Mouse (Mus musculus): ENCODE measurements around the gene Atm. TPM values are rescaled to one million over a fixed set of nuclear protein-coding genes. Genes with fewer than 3 reads are reported as not detected.

Gene Atm
- total RNA-seq (2021), result 10 to 100 TPM; 23.8 to 24.7 TPM

- intact Hi-C loops (cut with DNase I), result no loop called here
- peak; percentile 100 for DNase-seq
Measured at GRCm38 (mm10) chr9:53536558-53537320, at the start of gene Atm, which contains the start of gene Npat. Atm (minus strand) TSS chr9:53536740. Npat (plus strand) TSS chr9:53537047.

GRCm38 (mm10) chr9:53581870-53582269, 45.3 kb upstream of the Atm start:
- intact Hi-C loops (cut with DNase I), result no loop called here
- no peak for DNase-seq

- no peak for DNase-seq
- intact Hi-C loops (cut with DNase I), result loop anchor here (10.0 kb wide), 1 partner anchor 59 kb away; no protein-coding TSS in a partner anchor
Measured at GRCm38 (mm10) chr9:53575721-53576120, 39.2 kb upstream of the Atm start.

GRCm38 (mm10) chr9:53572516-53573307, 36.2 kb upstream of the Atm start:
- intact Hi-C loops (cut with DNase I), result loop anchor here (10.0 kb wide), 1 partner anchor 62 kb away; no protein-coding TSS in a partner anchor
- DNase-seq, result no peak

- intact Hi-C loops (cut with DNase I), result loop anchor here (10.0 kb wide), 1 partner anchor 64 kb away; no protein-coding TSS in a partner anchor
- DNase-seq, result peak; percentile 37
Measured at GRCm38 (mm10) chr9:53570662-53571061, 34.1 kb upstream of the Atm start.

- DNase-seq, result no peak
- intact Hi-C loops (cut with DNase I), result no loop called here
Measured at GRCm38 (mm10) chr9:53537336-53537965, 911 bp upstream of the Atm start.

GRCm38 (mm10) chr9:53535416-53536320, 872 bp downstream of the Atm start:
- intact Hi-C loops (cut with DNase I), result no loop called here

GRCm38 (mm10) chr9:53517373-53518009, 19.0 kb downstream of the Atm start:
- intact Hi-C loops (cut with DNase I), result no loop called here
- DNase-seq, result no peak

More at GRCm38 (mm10) chr9:53535416-53536320, 872 bp downstream of the Atm start:
- no peak for DNase-seq

- no peak for DNase-seq
- intact Hi-C loops (cut with DNase I), result no loop called here
Measured at GRCm38 (mm10) chr9:53514091-53514490, 22.4 kb downstream of the Atm start.

- DNase-seq, result no peak
- intact Hi-C loops (cut with DNase I), result no loop called here
Measured at GRCm38 (mm10) chr9:53508053-53508452, 28.5 kb downstream of the Atm start.

- DNase-seq, result no peak
- intact Hi-C loops (cut with DNase I), result loop anchor here (10.0 kb wide), 1 partner anchor 79 kb away; no protein-coding TSS in a partner anchor
Measured at GRCm38 (mm10) chr9:53485886-53486285, 50.7 kb downstream of the Atm start.

- intact Hi-C loops (cut with DNase I), result no loop called here
- no peak for DNase-seq
Measured at GRCm38 (mm10) chr9:53472806-53473518, 63.6 kb downstream of the Atm start.

GRCm38 (mm10) chr9:53452038-53452437, 84.5 kb downstream of the Atm start:
- no peak for DNase-seq
- intact Hi-C loops (cut with DNase I), result no loop called here

- intact Hi-C loops (cut with DNase I), result no loop called here
- no peak for DNase-seq
Measured at GRCm38 (mm10) chr9:53450609-53451008, 85.9 kb downstream of the Atm start.

- no peak for DNase-seq
Measured at GRCm38 (mm10) chr9:53435830-53436570, 100.5 kb downstream of the Atm start.

GRCm38 (mm10) chr9:53427638-53428037, 108.9 kb downstream of the Atm start:
- intact Hi-C loops (cut with DNase I), result no loop called here
- no peak for DNase-seq

More at GRCm38 (mm10) chr9:53435830-53436570, 100.5 kb downstream of the Atm start:
- intact Hi-C loops (cut with DNase I), result no loop called here

GRCm38 (mm10) chr9:53426726-53427125, 109.8 kb downstream of the Atm start:
- no peak for DNase-seq
- intact Hi-C loops (cut with DNase I), result no loop called here

All from left cerebral cortex, postnatal 4 days (tissue).